Mouse (Mus musculus): ENCODE results near the gene Dnm3.

Dnm3 gene

GRCm38 (mm10) chr1:162477246-162478209 is at the start of gene Dnm3:
TSS of gene Dnm3 (minus strand) at chr1:162478034.
- peak; percentile 97 for DNase-seq

DNA sequence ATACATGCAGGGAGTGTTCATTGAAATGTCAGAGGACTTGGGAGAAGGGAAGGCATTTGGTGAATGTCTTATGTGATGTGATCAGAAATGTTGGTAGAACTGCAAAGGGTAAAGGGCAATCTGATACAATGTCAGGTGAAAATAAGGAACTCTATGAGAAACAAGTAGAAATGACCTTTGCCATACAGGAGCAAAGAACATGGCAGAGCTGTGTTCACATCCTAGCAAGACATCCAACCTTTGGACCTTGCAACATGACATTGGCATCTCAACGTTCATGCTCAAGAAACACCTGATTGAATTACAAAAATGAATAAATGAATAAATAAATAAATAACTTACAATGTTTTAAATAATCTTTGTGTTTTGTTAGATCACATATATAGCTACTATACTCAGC is 37.3 kb upstream of the Dnm3 start:
- DNase-seq: no peak

DNA sequence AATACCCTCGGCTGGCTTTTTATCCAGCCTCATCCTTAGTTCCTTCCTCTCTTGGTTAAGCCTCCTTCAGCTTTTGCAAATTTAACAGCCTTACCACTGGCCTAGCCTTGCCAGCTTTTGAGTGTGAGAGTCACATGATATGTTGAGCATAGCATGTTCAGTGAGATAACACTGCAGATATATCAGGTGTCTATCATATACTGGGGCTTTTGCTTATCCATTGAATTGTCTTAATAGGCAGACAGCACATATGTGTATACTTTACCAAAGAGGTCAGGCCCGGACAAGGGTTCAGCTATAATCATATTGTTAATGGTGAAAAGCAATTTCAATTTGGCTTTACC is 32.2 kb upstream of the Dnm3 start:
- DNase-seq: no peak

- DNase-seq: peak; percentile 11
Measured at GRCm38 (mm10) chr1:162509329-162510012, 31.6 kb upstream of the Dnm3 start.

DNA sequence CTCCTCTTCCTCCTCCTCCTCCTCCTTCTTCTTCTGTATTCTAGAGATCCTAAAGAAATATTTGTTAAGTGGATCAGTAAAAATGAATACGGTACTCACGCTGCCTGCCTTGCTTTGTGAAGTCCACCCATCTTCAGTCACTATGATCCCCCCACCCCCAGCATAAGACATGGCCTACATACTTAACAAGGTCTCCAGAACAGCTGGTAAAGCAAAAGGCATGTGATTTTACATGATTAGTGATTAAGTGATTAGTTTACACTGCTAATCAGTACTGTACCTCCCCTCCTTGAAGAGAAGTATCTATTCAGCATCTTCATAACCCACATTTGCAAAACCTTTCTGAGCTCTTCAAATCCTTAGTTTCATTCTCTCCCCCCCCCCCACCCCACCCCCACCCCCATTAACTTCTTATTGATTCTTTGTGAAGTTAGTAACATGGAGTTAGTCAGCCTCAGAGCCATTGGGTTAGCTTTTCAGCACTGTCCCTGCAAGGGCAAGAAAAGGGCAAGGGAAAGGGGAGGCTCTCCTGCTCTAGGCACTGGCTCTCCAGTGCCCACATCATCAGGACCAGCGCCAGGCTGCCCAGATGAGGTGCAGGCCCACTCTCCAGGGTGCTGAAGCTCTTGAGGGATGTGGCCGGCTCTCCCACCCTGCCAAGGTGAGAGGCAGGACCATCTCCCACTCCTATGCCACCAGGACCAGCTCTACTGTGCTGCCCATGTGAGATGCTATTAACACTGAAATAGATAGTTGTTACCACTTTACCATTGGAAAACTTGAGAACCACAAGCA is 30.6 kb upstream of the Dnm3 start:
- DNase-seq: no peak

DNA sequence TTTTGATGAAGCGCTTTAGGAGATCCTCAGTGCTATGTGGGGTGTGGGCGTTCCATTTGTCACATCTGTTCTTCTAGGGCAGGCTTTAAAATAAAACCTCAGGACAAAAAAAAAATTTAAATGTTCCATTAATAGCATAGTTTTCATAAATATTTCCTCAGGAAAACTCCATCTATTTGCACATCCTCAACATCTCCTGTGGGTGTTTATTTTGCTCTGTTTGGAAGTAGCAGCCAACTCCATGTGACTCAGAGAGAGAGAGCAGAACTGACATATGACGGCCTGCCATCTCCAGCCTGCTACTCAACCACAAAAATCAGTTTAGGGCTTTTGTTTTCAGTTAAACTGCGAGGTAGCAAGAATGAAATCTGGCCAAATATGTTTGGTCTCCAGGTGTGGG is 28.7 kb upstream of the Dnm3 start:
- DNase-seq: no peak

DNA sequence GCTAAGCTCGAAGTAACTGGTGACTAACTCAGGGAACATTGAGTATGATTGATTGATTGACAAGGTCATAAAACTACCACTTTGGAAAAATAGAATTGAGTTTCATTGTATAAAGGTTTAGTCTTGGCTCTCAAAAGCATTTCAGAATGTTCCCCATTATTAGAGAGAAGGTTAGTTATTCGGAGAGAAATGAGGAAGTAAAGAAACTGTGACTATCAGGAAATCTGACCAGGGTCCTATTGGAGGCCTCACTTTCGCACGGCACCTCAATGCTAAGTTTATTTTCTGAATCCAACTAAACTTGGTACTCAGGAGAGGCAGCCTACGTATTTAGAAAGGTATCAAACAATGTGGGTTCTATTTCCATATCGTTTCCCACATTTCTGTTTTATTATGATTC is 27.8 kb upstream of the Dnm3 start:
- DNase-seq: no peak

GRCm38 (mm10) chr1:162476531-162477080 is 1.2 kb downstream of the Dnm3 start:
- peak; percentile 55 for DNase-seq

- no peak for DNase-seq
Measured at GRCm38 (mm10) chr1:162472949-162473348, 4.9 kb downstream of the Dnm3 start.

DNA sequence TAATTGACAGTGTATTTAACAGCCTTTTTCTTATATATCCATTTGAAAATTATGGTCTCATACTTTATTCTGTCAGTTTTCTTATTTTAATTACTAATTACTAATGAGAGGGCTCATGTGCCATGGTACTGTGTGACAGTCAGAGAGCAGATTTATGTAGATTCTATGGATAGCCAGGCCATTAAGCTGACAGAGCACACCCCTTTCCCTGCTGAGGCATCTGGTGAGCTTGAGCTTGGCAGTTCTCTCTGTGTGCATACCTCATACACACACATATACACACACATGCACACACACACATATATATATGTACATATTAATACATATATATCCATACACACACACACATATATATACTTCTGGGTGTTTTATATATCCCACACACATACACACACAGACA is 6.7 kb downstream of the Dnm3 start:
- DNase-seq: no peak

- DNase-seq: no peak
Measured at GRCm38 (mm10) chr1:162469752-162470280, 8.0 kb downstream of the Dnm3 start.

- DNase-seq: no peak
Measured at GRCm38 (mm10) chr1:162463676-162464075, 14.2 kb downstream of the Dnm3 start.

DNA sequence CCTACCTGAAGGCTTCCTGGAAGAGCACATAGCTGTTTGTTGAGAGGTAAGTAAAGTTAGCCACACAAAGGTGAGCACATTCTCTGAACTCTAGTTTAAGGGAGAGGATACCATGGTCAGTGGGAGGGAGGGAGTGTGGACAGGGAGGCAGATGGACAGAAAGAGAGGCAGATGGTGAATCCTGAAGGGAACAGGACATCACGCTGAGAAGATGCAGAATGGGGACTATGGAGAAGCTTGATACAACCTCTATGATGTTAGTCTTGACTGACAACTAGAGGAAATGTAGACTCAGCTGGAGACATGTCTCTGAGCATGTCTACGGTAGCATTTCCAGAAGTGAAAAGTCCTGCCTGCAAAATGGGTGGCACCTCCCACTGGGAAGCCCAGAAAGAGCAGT is 19.1 kb downstream of the Dnm3 start:
- DNase-seq: peak; percentile 90

DNA sequence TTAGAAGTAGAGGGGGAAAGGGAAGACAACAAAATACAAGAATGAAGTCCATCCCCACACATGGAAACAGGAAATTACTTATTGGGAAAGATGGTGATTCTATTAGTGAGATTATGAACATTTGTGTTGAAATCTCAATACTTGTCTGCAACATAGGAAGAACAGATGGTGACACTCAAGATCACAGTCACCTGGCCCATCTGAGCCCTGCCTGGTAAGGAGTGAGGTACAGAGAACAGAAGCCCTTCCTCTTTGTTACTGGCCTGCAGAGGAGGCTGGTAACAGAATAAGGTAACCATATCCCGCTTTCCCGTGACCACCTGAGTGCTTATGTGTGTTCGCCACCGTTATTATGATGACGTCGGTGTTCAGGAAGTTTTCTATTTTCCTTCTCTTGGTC is 21.0 kb downstream of the Dnm3 start:
- DNase-seq: no peak

DNA sequence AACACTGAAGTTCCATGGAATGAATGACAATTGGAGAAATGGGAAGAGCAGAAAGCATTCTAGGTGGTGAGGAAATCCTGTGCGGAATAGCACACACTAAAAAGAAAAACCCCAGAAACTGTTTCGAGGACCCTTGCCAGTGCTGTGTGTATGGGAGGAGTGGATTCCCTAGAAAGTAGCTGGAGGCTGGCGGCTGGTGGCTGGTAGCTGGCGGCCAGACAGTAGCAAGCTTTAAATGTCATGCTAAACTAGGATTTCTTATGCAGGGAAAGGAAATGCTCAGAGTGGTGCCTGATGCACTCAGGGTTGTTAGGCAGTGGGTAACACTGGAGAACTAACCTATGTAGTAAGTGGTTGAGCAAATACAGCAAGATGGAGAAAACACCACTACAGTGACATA is 21.4 kb downstream of the Dnm3 start:
- no peak for DNase-seq

GRCm38 (mm10) chr1:162453578-162453977 is 24.3 kb downstream of the Dnm3 start:
- peak; percentile 81 for DNase-seq

DNA sequence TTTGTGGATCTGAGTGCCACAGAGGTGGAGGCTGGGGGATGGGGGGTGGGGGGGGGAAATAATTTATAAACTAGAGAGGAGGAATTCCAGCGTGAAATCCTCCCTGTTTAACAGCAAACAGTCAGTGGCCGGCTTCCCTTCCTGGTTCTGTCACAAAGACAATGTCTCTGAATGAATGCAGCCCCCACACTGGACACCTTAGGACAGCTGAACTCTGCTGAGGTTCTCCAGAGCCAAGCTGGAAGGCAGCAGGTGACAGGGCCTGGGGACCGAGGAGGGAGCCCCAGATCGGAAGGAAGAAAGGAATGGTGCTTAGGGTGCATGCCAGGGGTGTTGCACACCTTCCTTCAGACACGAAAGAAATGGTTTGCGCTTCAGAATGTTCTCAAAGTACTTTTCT is 24.8 kb downstream of the Dnm3 start:
- DNase-seq: no peak

GRCm38 (mm10) chr1:162449161-162449909 is 28.5 kb downstream of the Dnm3 start:
- DNase-seq: no peak

- no peak for DNase-seq
Measured at GRCm38 (mm10) chr1:162444805-162445204, 33.0 kb downstream of the Dnm3 start.

- no peak for DNase-seq
Measured at GRCm38 (mm10) chr1:162439576-162439975, 38.3 kb downstream of the Dnm3 start.

DNA sequence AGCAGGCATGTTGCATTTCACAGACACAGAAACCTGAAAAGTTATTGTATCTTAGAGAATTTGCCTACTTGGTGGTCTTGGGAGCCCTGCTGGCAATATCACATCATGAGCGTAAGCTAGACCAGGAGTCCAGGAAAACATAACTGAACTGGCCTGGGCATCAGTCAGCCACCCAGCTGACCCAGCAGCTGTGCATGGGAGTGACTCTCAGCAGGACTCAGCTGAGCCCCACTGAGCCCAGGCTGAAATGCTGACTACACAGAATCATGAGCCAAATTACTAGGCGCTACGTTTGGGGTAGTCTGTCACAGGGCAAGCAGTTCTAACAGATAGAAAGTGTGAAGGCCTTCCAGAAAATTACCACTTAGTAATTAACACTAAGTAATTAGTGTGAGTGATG is 41.2 kb downstream of the Dnm3 start:
- DNase-seq: peak; percentile 79

GRCm38 (mm10) chr1:162428904-162429303 is 48.9 kb downstream of the Dnm3 start:
- no peak for DNase-seq
